Mouse (Mus musculus) CD4-positive naive resting alpha-beta T cell, adult 57 days (primary cell): ENCODE measurements around the gene Acsf3. TPM values are rescaled to one million over a fixed set of nuclear protein-coding genes. Genes with fewer than 3 reads are reported as not detected.

Experiments used
- total RNA-seq: library from RNA; stranded (reverse); gene quantifications from one replicate; pipeline ENCODE4 v1.2.4, GENCODE M21; 2023

The Acsf3 gene
- total RNA-seq = 12.1 TPM

GRCm38 (mm10) chr8:122775285-122776155, at the start of gene Acsf3:
Gene Acsf3 (plus strand): TSS chr8:122775486.

DNA sequence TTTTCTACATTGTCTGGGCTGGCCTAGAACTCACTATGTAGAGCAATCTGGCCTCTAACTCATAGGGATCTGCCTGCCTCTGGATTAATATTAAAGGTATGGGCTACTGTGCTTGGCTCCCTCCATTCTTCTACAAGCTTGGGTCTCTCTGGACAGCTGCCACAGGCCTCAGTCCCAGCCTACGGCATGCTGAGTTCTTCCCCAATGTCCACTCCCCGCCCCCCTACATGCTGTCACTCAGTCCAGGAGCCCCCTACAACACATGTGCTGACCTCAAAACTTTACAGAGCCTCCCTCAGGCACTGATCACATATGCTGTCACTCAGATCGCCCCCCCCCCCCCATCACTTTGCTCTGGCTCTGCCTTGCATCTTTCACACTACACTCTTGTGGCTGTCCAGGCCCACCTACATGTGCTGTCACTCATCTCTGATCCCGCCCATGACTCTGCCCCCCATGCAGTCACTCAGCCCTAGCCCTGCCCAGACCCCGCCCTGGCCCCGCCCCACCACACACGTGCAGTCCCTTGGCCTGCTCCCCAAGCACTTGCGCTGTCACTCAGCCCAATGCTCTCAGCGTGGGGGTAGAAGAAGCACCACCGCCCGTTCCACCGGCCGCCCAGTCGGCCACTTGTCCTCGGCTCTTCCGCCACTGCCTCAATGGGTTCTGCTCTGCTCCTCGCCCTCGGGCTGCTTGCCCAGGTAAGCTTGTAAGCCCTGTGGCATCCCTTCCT, 72.7 kb downstream of the Acsf3 start, which contains the start of gene Cdh15:
Gene Cdh15, plus strand, starts transcription at position 138 of the 733 bp plus-strand sequence.

Other genes starting within 250 kb of the Acsf3 start
- gene Piezo1, start 224.2 kb upstream of the Acsf3 start, total RNA-seq = 45.7 TPM
- 58.9 TPM for gene Cdt1, start 207.5 kb upstream of the Acsf3 start, total RNA-seq
- gene Aprt, start 198.6 kb upstream of the Acsf3 start, total RNA-seq = 93.4 TPM
- 9.1 TPM for gene Galns, start 164.0 kb upstream of the Acsf3 start, total RNA-seq
- gene Trappc2l, start 163.8 kb upstream of the Acsf3 start, total RNA-seq = 36.3 TPM
- gene Pabpn1l, start 152.7 kb upstream of the Acsf3 start, total RNA-seq = not detected
- 2.8 TPM for gene Cbfa2t3, start 76.4 kb upstream of the Acsf3 start, total RNA-seq
- gene Cdh15, start 72.5 kb downstream of the Acsf3 start, total RNA-seq = not detected